Mouse (Mus musculus): ENCODE measurements around the gene Pdzrn4. TPM values are rescaled to one million over a fixed set of nuclear protein-coding genes. Genes with fewer than 3 reads are reported as not detected.

Pdzrn4 gene
- total and polyA plus RNA-seq, 3 experiments = not detected

DNA sequence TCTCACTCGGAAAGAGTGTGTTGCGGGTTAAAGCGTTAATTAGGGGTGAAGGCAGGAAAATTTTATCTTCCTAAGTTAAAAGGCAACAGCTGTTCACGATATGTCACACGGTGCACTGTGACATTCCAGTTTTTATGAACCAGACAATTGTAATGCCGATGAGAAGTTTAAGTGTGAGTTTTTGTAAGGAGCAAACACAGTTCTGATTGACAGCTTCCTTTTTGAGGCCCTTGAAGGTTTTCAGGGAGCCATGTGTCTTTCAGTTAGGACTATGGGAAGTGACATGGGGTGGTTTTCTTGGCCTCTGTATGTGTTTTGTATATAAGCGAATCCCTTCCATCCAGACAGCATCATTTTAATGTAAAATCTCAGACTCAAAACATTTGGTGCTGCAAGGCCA is 20.0 kb downstream of the Pdzrn4 start:
- Histone ChIP-seq H3K9ac (ENCODE audit: control insufficient read depth, low read depth, low read length, poor library complexity, severe bottlenecking) (no peak overlapping the region), H3K27me3 (ENCODE audit: control insufficient read depth in 1 of 2, insufficient read depth in 2 of 2, low read length in 2 of 2) (no peaks in the 10 kb centered on the region), H3K9me3 (replicated peaks; ENCODE audit: insufficient read depth, low read length) (no peaks in the 10 kb centered on the region), H3K36me3 (ENCODE audit: control insufficient read depth in 1 of 2, insufficient read depth in 2 of 2, low read length in 2 of 2) (no peaks in the 10 kb centered on the region), H3K4me1 (ENCODE audit: control insufficient read depth in 1 of 2, insufficient read depth in 2 of 2, low read length in 2 of 2) (no peaks in the 10 kb centered on the region), H3K4me3 (ENCODE audit: control insufficient read depth in 1 of 2, insufficient read depth in 1 of 2, low read depth in 2 of 2, low read length in 2 of 2) (no peak overlapping the region), H3K79me2 (ENCODE audit: control insufficient read depth, insufficient read depth, low read length, poor library complexity) (no peaks in the 10 kb centered on the region), H3K27ac (ENCODE audit: control insufficient read depth, low read depth, low read length) (no peak overlapping the region)
- TF ChIP-seq MAX (IDR thresholded peaks at IDR 0.05; ENCODE audit: low read length) (no peak), UBTF (IDR thresholded peaks at IDR 0.05; ENCODE audit: borderline replicate concordance, insufficient read depth, low read depth, low read length) (no peak)
- no peak for DNase-seq (ENCODE audit: low read depth, low spot score)

DNA sequence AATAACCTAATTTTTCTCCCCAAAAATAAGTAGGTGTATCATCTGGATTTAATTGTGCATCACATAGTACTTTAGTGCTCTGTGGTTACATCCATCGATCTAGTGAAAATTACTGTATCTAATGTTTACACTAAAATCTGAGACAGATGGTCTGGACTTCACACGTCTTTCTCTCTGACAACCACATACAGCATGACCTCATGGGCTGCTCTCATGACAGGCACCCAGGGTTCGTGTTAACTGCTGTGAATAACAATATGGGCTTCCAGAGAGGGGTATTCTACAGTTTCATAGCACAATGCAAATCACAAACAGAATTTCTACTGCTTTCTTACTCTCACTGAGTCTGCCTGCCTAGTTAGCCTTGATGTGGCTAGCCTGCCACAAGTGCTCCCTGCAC is 20.4 kb downstream of the Pdzrn4 start:
- Histone ChIP-seq H3K4me1 (ENCODE audit: control insufficient read depth in 1 of 2, insufficient read depth in 2 of 2, low read length in 2 of 2) (no peaks in the 10 kb centered on the region), H3K4me3 (ENCODE audit: control insufficient read depth in 1 of 2, insufficient read depth in 1 of 2, low read depth in 2 of 2, low read length in 2 of 2) (no peak overlapping the region), H3K9ac (ENCODE audit: control insufficient read depth, low read depth, low read length, poor library complexity, severe bottlenecking) (no peak overlapping the region), H3K27me3 (ENCODE audit: control insufficient read depth in 1 of 2, insufficient read depth in 2 of 2, low read length in 2 of 2) (no peaks in the 10 kb centered on the region), H3K36me3 (ENCODE audit: control insufficient read depth in 1 of 2, insufficient read depth in 2 of 2, low read length in 2 of 2) (no peaks in the 10 kb centered on the region), H3K9me3 (replicated peaks; ENCODE audit: insufficient read depth, low read length) (no peaks in the 10 kb centered on the region), H3K27ac (ENCODE audit: control insufficient read depth, low read depth, low read length) (no peak overlapping the region), H3K79me2 (ENCODE audit: control insufficient read depth, insufficient read depth, low read length, poor library complexity) (no peaks in the 10 kb centered on the region)
- TF ChIP-seq CTCF (IDR thresholded peaks at IDR 0.05 in 2 of 3, conservative IDR thresholded peaks at IDR 0.05 in 1 of 3; ENCODE audit: control insufficient read depth in 1 of 3, insufficient read depth in 1 of 3, low read depth in 2 of 3, low read length in 3 of 3, poor library complexity in 1 of 3, severe bottlenecking in 1 of 3) (no peak), TCF12 (IDR thresholded peaks at IDR 0.05; ENCODE audit: low read depth, low read length) (no peak), MYB (IDR thresholded peaks at IDR 0.05; ENCODE audit: low read depth, low read length) (no peak), ZNF384 (IDR thresholded peaks at IDR 0.05; ENCODE audit: low read depth, low read length) (no peak), HCFC1 (IDR thresholded peaks at IDR 0.05; ENCODE audit: low read depth, low read length) (no peak), GATA1 (IDR thresholded peaks at IDR 0.05; ENCODE audit: low read depth, low read length) (no peak), MXI1 (IDR thresholded peaks at IDR 0.05; ENCODE audit: low read depth, low read length) (no peak)
- DNase-seq (ENCODE audit: low read depth, low spot score) = no peak

DNA sequence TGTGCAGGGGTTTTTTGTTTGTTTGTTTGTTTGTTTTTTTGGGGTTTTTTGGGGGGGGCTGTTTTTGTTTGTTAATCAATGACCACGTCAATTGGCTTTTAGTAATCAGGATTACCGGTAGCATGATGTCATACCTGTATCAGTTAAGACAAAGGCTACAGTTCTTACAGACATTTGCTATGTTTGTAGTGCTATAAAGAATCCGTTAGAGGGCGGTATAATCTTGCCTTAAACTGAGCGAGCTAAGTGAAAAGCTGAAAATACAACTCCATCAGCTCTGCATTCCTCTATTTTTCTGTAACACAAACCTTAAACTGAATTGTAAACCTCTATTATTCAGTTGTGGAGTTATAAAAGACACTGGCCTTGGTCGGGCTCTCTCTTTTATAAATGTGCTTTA is 37.9 kb downstream of the Pdzrn4 start:
- no peaks in the 10 kb centered on the region for H3K79me2 ChIP-seq (ENCODE audit: control insufficient read depth, insufficient read depth, low read length, poor library complexity)
- no peaks in the 10 kb centered on the region for H3K36me3 ChIP-seq (ENCODE audit: control insufficient read depth in 1 of 2, insufficient read depth in 2 of 2, low read length in 2 of 2)
- H3K9ac ChIP-seq (ENCODE audit: control insufficient read depth, low read depth, low read length, poor library complexity, severe bottlenecking) = no peak overlapping the region
- no peak overlapping the region for H3K27ac ChIP-seq (ENCODE audit: control insufficient read depth, low read depth, low read length)
- no peaks in the 10 kb centered on the region for H3K27me3 ChIP-seq (ENCODE audit: control insufficient read depth in 1 of 2, insufficient read depth in 2 of 2, low read length in 2 of 2)
- no peak for TF ChIP-seq MYB (IDR thresholded peaks at IDR 0.05; ENCODE audit: low read depth, low read length)
- peak in 2 of 3 experiments; percentile 19 to 43; a peak in 3 of 6 replicates for TF ChIP-seq CTCF (IDR thresholded peaks at IDR 0.05 in 2 of 3, conservative IDR thresholded peaks at IDR 0.05 in 1 of 3; ENCODE audit: control insufficient read depth in 1 of 3, insufficient read depth in 1 of 3, low read depth in 2 of 3, low read length in 3 of 3, poor library complexity in 1 of 3, severe bottlenecking in 1 of 3)
- no peak for TF ChIP-seq CHD2 (IDR thresholded peaks at IDR 0.05; ENCODE audit: low read length)
- no peak for TF ChIP-seq POLR2A (IDR thresholded peaks at IDR 0.05; ENCODE audit: control insufficient read depth in 1 of 2, insufficient read depth in 1 of 2, low read depth in 1 of 2, low read length in 2 of 2, poor library complexity in 1 of 2)
- TF ChIP-seq USF2 (IDR thresholded peaks at IDR 0.05; ENCODE audit: borderline replicate concordance in 1 of 2, insufficient read depth in 1 of 2, low read depth in 1 of 2, low read length in 2 of 2) = no peak
- TF ChIP-seq RAD21 (IDR thresholded peaks at IDR 0.05; ENCODE audit: low read depth, low read length) = peak; percentile 54
- TF ChIP-seq ZKSCAN1 (IDR thresholded peaks at IDR 0.05; ENCODE audit: low read depth, low read length) = no peak
- 0 out of 2 replicates have a peak, but pooled peaks have one; percentile 15 for TF ChIP-seq ZC3H11A (IDR thresholded peaks at IDR 0.05; ENCODE audit: low read depth, low read length)
- no peak for TF ChIP-seq GABPA (IDR thresholded peaks at IDR 0.05; ENCODE audit: low read depth, low read length)
- no peak for TF ChIP-seq NRF1 (IDR thresholded peaks at IDR 0.05; ENCODE audit: insufficient read depth, low read depth, low read length, poor library complexity, severe bottlenecking)
- peak; percentile 25; the same call in 1 of the 2 replicates for TF ChIP-seq SMC3 (IDR thresholded peaks at IDR 0.05; ENCODE audit: low read depth, low read length)
- no peak for TF ChIP-seq USF1 (IDR thresholded peaks at IDR 0.05; ENCODE audit: low read depth, low read length)
- no peaks in the 10 kb centered on the region for H3K9me3 ChIP-seq (replicated peaks; ENCODE audit: insufficient read depth, low read length)
- no peak overlapping the region for H3K4me3 ChIP-seq (ENCODE audit: control insufficient read depth in 1 of 2, insufficient read depth in 1 of 2, low read depth in 2 of 2, low read length in 2 of 2)
- DNase-seq (ENCODE audit: low read depth, low spot score) = peak; percentile 22
- H3K4me1 ChIP-seq (ENCODE audit: control insufficient read depth in 1 of 2, insufficient read depth in 2 of 2, low read length in 2 of 2) = no peaks in the 10 kb centered on the region

All from MEL (cell line).